Mouse (Mus musculus): ENCODE data around the gene Kcng4. TPM values are rescaled to one million over a fixed set of nuclear protein-coding genes. Genes with fewer than 3 reads are reported as not detected.
A peak's percentile ranks its signal among the peaks of the same experiment; 100 is the strongest.

Gene Kcng4
- polyA plus RNA-seq, 1 experiment from 2014 or later = 0.18 TPM

DNA sequence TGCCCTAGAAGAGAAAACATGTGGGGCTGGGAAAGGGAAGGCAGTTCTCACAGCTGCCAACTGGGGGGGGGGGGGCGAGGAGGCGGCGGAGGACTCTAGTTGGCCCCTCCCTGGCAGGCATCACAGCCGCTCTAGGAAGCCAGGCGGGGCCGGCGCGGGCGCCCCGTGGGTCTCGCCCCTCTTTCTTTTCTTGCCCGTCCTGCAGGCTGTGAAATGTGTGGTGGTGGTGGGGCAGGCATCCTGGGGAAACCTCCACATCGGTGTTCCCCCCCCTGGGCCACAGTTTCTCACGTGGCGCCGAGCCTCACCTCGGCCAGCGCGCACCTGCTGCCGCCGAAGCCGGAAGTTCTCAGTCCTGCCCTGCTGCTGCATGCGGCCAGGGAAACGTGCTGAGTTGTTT lies 49.6 kb downstream of the Kcng4 start:
- WGBS = 24% methylated on average over 24 of the region's 24 CpGs
- H3K27ac ChIP-seq (ENCODE audit: low read depth, low read length) = no peak overlapping the region
- H3K4me3 ChIP-seq (ENCODE audit: low read depth, low read length) = 0 out of 2 replicates have a peak overlapping the region, but pooled peaks have one; percentile 18
- peak; percentile 41 for DNase-seq (ENCODE audit: low spot score, missing footprints)
- no peaks in the 10 kb centered on the region for H3K4me1 ChIP-seq (ENCODE audit: control insufficient read depth, insufficient read depth, low read length)
- ATAC-seq (ENCODE audit: low FRiP score) = no peak
- no peaks in the 10 kb centered on the region for H3K9me3 ChIP-seq (ENCODE audit: control insufficient read depth, low read length)
- peak overlapping the region; percentile 38 for H3K4me2 ChIP-seq
- H3K9ac ChIP-seq (ENCODE audit: low read length) = peak overlapping the region; percentile 36; the same call in 1 of the 2 replicates
- H3K36me3 ChIP-seq (ENCODE audit: control insufficient read depth, insufficient read depth, low read length) = no peaks in the 10 kb centered on the region
- no peaks in the 10 kb centered on the region for H3K27me3 ChIP-seq (ENCODE audit: control insufficient read depth, insufficient read depth, low read length)

DNA sequence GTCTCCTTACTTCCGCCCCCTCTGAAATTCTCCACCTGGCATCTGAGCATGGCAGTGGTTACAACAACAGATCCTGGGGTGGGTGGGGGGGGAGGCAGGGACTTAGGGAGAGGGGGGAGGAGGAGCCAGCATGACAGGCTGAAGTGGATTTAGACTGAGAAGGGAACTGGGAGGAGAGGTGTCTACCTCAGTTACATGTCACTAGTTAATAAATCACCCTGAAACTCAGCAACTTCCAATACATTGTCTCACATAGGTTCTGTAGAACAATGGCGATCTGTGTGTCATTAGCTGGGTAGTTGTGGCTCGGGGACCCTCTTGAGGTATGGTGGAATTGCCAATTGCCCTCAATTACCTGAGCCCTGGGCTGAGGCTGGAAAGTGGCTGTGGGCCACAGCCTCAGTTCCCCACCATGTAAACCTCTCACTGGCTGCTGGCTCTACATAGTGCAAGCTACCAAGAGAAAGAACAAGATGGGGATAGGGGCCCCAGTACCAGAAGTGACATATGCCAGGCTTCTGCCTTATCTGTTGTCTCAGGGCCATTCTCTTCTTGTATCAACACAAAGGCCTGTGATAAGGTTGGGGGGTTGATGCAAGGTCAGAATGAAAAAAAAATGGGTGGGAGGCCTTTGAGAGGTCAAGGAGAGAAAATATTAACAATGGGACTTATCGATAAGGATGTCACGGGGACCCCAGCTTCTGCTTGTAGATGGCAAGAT lies 54.9 kb downstream of the Kcng4 start:
- Histone ChIP-seq H3K27me3 (ENCODE audit: control insufficient read depth, insufficient read depth, low read length) (peaks cover 6% of the 10 kb centered on the region; the same call in 1 of the 2 replicates), H3K9ac (ENCODE audit: low read length) (no peak overlapping the region), H3K4me2 (no peak overlapping the region), H3K4me1 (ENCODE audit: control insufficient read depth, insufficient read depth, low read length) (peaks cover under 1% of the 10 kb centered on the region; the same call in 1 of the 2 replicates), H3K27ac (ENCODE audit: low read depth, low read length) (no peak overlapping the region), H3K4me3 (ENCODE audit: low read depth, low read length) (no peak overlapping the region), H3K9me3 (ENCODE audit: control insufficient read depth, low read length) (no peaks in the 10 kb centered on the region), H3K36me3 (ENCODE audit: control insufficient read depth, insufficient read depth, low read length) (no peaks in the 10 kb centered on the region)
- WGBS = 91% methylated on average over 5 of the region's 5 CpGs
- DNase-seq (ENCODE audit: low spot score, missing footprints) (peak; percentile 26), ATAC-seq (ENCODE audit: low FRiP score) (no peak)

DNA sequence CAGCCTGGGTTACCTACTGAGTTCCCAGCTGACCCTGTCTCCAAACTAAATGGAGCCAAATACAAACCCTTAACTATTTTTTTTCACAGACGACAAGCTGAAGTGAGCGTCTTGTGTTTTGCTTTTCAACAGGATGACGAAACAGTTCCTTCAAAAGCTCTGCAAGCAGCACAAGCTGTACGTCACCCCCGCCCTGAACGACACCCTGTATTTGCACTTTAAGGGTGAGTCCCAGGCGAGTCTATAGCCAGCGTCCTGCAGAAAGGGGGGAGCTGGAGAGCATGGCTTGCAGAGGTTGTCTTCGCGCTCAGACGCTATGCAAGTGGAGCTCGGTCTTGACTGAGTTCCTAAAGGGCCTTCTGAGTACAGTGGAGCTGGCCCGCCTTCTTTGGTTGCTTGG lies 56.4 kb downstream of the Kcng4 start:
- DNase-seq (ENCODE audit: low spot score, missing footprints) (peak; percentile 59), ATAC-seq (ENCODE audit: low FRiP score) (no peak)
- Histone ChIP-seq H3K27me3 (ENCODE audit: control insufficient read depth, insufficient read depth, low read length) (peaks cover 7% of the 10 kb centered on the region; the same call in 1 of the 2 replicates), H3K4me3 (ENCODE audit: low read depth, low read length) (no peak overlapping the region), H3K36me3 (ENCODE audit: control insufficient read depth, insufficient read depth, low read length) (no peaks in the 10 kb centered on the region), H3K4me2 (no peak overlapping the region), H3K27ac (ENCODE audit: low read depth, low read length) (no peak overlapping the region), H3K9ac (ENCODE audit: low read length) (no peak overlapping the region), H3K9me3 (ENCODE audit: control insufficient read depth, low read length) (no peaks in the 10 kb centered on the region), H3K4me1 (ENCODE audit: control insufficient read depth, insufficient read depth, low read length) (peaks cover 6% of the 10 kb centered on the region)
- 48% methylated on average over 13 of the region's 13 CpGs for WGBS

DNA sequence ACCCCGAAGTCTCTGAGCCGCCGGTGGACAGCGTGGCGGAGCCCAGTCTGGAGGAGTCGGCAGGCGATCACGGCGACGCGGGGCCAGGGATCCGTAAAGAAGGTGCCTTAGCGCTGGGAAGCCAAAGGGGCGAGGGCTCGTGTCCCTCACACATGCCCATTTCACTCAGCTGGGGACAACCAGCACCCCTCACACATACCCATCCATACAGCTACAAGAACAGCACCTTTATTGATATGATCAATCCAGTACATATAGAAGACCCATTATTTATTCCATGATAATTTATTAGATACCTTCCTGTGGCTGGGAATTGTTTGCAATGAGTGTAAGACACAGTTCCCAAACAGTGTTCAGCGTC lies 60.1 kb downstream of the Kcng4 start:
- no peak overlapping the region for H3K27ac ChIP-seq (ENCODE audit: low read depth, low read length)
- peak overlapping the region; percentile 91 for H3K4me3 ChIP-seq (ENCODE audit: low read depth, low read length)
- 2% methylated on average over 16 of the region's 16 CpGs for WGBS
- H3K4me1 ChIP-seq (ENCODE audit: control insufficient read depth, insufficient read depth, low read length) = peaks cover 11% of the 10 kb centered on the region
- H3K36me3 ChIP-seq (ENCODE audit: control insufficient read depth, insufficient read depth, low read length) = no peaks in the 10 kb centered on the region
- peak overlapping the region; percentile 80 for H3K4me2 ChIP-seq
- H3K9ac ChIP-seq (ENCODE audit: low read length) = peak overlapping the region; percentile 90; the same call in 1 of the 2 replicates
- ATAC-seq (ENCODE audit: low FRiP score) (no peak), DNase-seq (ENCODE audit: low spot score, missing footprints) (no peak)
- no peaks in the 10 kb centered on the region for H3K9me3 ChIP-seq (ENCODE audit: control insufficient read depth, low read length)
- H3K27me3 ChIP-seq (ENCODE audit: control insufficient read depth, insufficient read depth, low read length) = peaks cover 7% of the 10 kb centered on the region; the same call in 1 of the 2 replicates

DNA sequence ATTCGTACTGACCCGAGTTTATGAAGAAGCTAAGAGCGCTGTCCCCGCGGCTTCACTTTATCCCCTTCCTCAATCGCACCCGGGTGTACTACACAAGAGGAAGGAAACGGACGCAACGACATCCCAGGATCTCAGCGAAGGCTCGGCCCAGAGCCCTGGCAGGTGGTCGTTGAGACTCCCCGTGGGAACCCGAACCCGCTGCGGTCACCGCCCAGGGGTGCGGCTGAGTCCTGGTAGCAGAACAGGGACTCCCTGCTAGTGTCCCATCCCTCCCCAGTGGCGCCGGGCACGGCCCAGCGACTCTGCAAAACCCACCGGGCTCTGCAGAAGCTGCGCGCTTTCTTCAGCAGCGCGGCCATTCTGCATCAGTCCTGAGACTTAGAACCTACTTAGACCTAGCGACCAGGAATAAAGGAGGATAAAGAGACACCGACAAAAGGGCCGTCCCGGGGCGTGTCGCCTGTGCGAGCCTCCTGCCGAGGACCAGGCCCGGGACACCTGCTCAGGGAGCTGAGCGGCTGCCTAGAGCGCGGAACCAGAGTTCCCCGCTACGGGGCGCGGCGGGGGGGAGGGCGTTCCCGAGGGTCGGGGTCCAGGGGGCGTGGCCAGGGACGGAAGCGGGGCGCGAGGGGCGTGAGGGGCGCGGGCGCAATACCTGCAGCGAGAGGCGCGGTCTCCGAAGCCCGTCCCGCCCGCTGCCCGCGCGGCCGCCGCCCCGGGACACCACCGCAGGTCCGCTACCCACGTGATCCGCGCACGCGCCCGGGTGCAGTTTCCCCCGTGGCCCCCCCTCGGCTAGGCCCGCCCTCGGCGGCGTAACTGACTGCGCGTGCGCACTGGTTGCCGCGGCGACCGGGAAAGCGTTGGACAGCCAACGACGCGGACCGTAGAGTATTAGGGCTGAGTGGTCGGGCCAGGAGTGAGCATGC lies 60.8 kb downstream of the Kcng4 start, which contains the start of the genes Hsdl1 and Dnaaf1:
TSS of gene Hsdl1 (minus strand) at position 747 of the 929 bp plus-strand sequence.
TSS of gene Dnaaf1 (plus strand) at position 799 of the 929 bp plus-strand sequence.
- peak within 1 kb of the TSS; percentile 91 for H3K4me3 ChIP-seq (ENCODE audit: low read depth, low read length)
- peaks cover 7% of the 10 kb centered on the region; the same call in 1 of the 2 replicates for H3K27me3 ChIP-seq (ENCODE audit: control insufficient read depth, insufficient read depth, low read length)
- no peaks in the 10 kb centered on the region for H3K9me3 ChIP-seq (ENCODE audit: control insufficient read depth, low read length)
- peak; percentile 99 for DNase-seq (ENCODE audit: low spot score, missing footprints)
- ATAC-seq (ENCODE audit: low FRiP score) = peak; percentile 93
- under 1% methylated on average over 92 of the region's 97 CpGs for WGBS
- peaks cover 11% of the 10 kb centered on the region for H3K4me1 ChIP-seq (ENCODE audit: control insufficient read depth, insufficient read depth, low read length)
- no peaks in the 10 kb centered on the region for H3K36me3 ChIP-seq (ENCODE audit: control insufficient read depth, insufficient read depth, low read length)
- H3K27ac ChIP-seq (ENCODE audit: low read depth, low read length) = no peak within 1 kb of the TSS
- peak within 1 kb of the TSS; percentile 80 for H3K4me2 ChIP-seq
- H3K9ac ChIP-seq (ENCODE audit: low read length) = peak within 1 kb of the TSS; percentile 90

Other genes starting within 250 kb of the Kcng4 start
- 11.3 and 11.6 TPM in 2 replicates for gene Mlycd, start 240.8 kb downstream of the Kcng4 start, polyA plus RNA-seq (2014; fragmentation: Nextera tagmentation; extraction: Ambion mirVana)
- gene Osgin1, start 201.6 kb downstream of the Kcng4 start, polyA plus RNA-seq (2014; fragmentation: Nextera tagmentation; extraction: Ambion mirVana) = 0.21 and 0.26 TPM in 2 replicates
- 18.9 and 20.3 TPM in 2 replicates for gene Necab2, start 189.0 kb downstream of the Kcng4 start, polyA plus RNA-seq (2014; fragmentation: Nextera tagmentation; extraction: Ambion mirVana)
- not detected in 2 replicates for gene Slc38a8, start 134.0 kb downstream of the Kcng4 start, polyA plus RNA-seq (2014; fragmentation: Nextera tagmentation; extraction: Ambion mirVana)
- gene Mbtps1, start 76.9 kb downstream of the Kcng4 start, polyA plus RNA-seq (2014; fragmentation: Nextera tagmentation; extraction: Ambion mirVana) = 83.3 and 84.6 TPM in 2 replicates
- 76.2 and 86.7 TPM in 2 replicates for gene Hsdl1, start 60.5 kb downstream of the Kcng4 start, polyA plus RNA-seq (2014; fragmentation: Nextera tagmentation; extraction: Ambion mirVana)
- gene Dnaaf1, start 60.4 kb downstream of the Kcng4 start, polyA plus RNA-seq (2014; fragmentation: Nextera tagmentation; extraction: Ambion mirVana) = 0.19 TPM in 1 of 2 replicates, not detected in the other
- 11.1 and 13.4 TPM in 2 replicates for gene Taf1c, start 30.5 kb downstream of the Kcng4 start, polyA plus RNA-seq (2014; fragmentation: Nextera tagmentation; extraction: Ambion mirVana)
- gene Adad2, start 22.9 kb downstream of the Kcng4 start, polyA plus RNA-seq (2014; fragmentation: Nextera tagmentation; extraction: Ambion mirVana) = 0.11 and 0.27 TPM in 2 replicates
- 8.8 and 11.8 TPM in 2 replicates for gene Wfdc1, start 30.7 kb upstream of the Kcng4 start, polyA plus RNA-seq (2014; fragmentation: Nextera tagmentation; extraction: Ambion mirVana)
- gene Atp2c2, start 64.3 kb upstream of the Kcng4 start, polyA plus RNA-seq (2014; fragmentation: Nextera tagmentation; extraction: Ambion mirVana) = 0.22 and 0.33 TPM in 2 replicates
- gene Tldc1, start 142.7 kb upstream of the Kcng4 start, polyA plus RNA-seq (2014; fragmentation: Nextera tagmentation; extraction: Ambion mirVana) = 6.8 and 7.1 TPM in 2 replicates
- 411 and 445 TPM in 2 replicates for gene Cotl1, start 204.9 kb upstream of the Kcng4 start, polyA plus RNA-seq (2014; fragmentation: Nextera tagmentation; extraction: Ambion mirVana)
- 8.2 and 10.2 TPM in 2 replicates for gene Klhl36, start 226.6 kb upstream of the Kcng4 start, polyA plus RNA-seq (2014; fragmentation: Nextera tagmentation; extraction: Ambion mirVana)